Mouse (Mus musculus): ENCODE measurements at regions not wholly inside any gene's neighbourhood (a gene's known extent, or its start where the extent isn't known, plus 50 kb on each side); places are given as distances from the start of the nearest gene placed in this dataset.

GRCm38 (mm10) chr1:195312426-195312825, 135.9 kb upstream of the Cr2 start:
- no peaks in the 10 kb centered on the region for H3K36me3 ChIP-seq (ENCODE audit: control insufficient read depth, insufficient read depth, low read length, poor library complexity, severe bottlenecking)
- no peak for DNase-seq (ENCODE audit: low read depth, low spot score)
- no peaks in the 10 kb centered on the region for H3K27me3 ChIP-seq (ENCODE audit: control insufficient read depth, insufficient read depth, low read length, poor library complexity, severe bottlenecking)

- H3K27me3 ChIP-seq (ENCODE audit: control insufficient read depth, insufficient read depth, low read length, poor library complexity, severe bottlenecking) = no peaks in the 10 kb centered on the region
- H3K36me3 ChIP-seq (ENCODE audit: control insufficient read depth, insufficient read depth, low read length, poor library complexity, severe bottlenecking) = no peaks in the 10 kb centered on the region
- no peak for DNase-seq (ENCODE audit: low read depth, low spot score)
These were observed 108.6 kb upstream of the Cr2 start for GRCm38 (mm10) chr1:195285076-195285475.

GRCm38 (mm10) chr1:195241496-195241895, 65.0 kb upstream of the Cr2 start:
- Histone ChIP-seq H3K36me3 (ENCODE audit: control insufficient read depth, insufficient read depth, low read length, poor library complexity, severe bottlenecking) (no peaks in the 10 kb centered on the region), H3K27me3 (ENCODE audit: control insufficient read depth, insufficient read depth, low read length, poor library complexity, severe bottlenecking) (no peaks in the 10 kb centered on the region)
- peak; percentile 100 for DNase-seq (ENCODE audit: low read depth, low spot score)

- H3K36me3 ChIP-seq (ENCODE audit: control insufficient read depth, insufficient read depth, low read length, poor library complexity, severe bottlenecking) = no peaks in the 10 kb centered on the region
- H3K27me3 ChIP-seq (ENCODE audit: control insufficient read depth, insufficient read depth, low read length, poor library complexity, severe bottlenecking) = no peaks in the 10 kb centered on the region
- peak; percentile 83 for DNase-seq (ENCODE audit: low read depth, low spot score)
These were observed 56.1 kb upstream of the Cr2 start for GRCm38 (mm10) chr1:195232658-195233057.

GRCm38 (mm10) chr1:195227007-195227406, 50.5 kb upstream of the Cr2 start:
- Histone ChIP-seq H3K36me3 (ENCODE audit: control insufficient read depth, insufficient read depth, low read length, poor library complexity, severe bottlenecking) (no peaks in the 10 kb centered on the region), H3K27me3 (ENCODE audit: control insufficient read depth, insufficient read depth, low read length, poor library complexity, severe bottlenecking) (no peaks in the 10 kb centered on the region)
- no peak for DNase-seq (ENCODE audit: low read depth, low spot score)

Measured in splenic B cell, adult 2 months (primary cell).